Mouse (Mus musculus) lung, embryonic 15.5 days (tissue): ENCODE measurements around the gene Glyat. TPM values are rescaled to one million over a fixed set of nuclear protein-coding genes. Genes with fewer than 3 reads are reported as not detected.

Source experiments
- ATAC-seq: fragments of 200-750 bp; cut with Nextera tagmentation; 2 replicates; pipeline ENCODE4 v1.8.0; 2017; ENCODE audit warnings: moderate number of reproducible peaks, borderline replicate concordance; ENCODE audit not compliant: low FRiP score, low TSS enrichment; ENCODE audit errors: extremely low read depth
- H3K27ac ChIP-seq: fragments of 300-500 bp; sonication (generic); 2 replicates; pipeline ENCODE4 v1.5.1; 2015; ENCODE audit warnings: moderate library complexity, mild to moderate bottlenecking, inconsistent platforms
- H3K27me3 ChIP-seq: fragments of 300-500 bp; sonication (generic); 2 replicates; pipeline ENCODE4 v1.6.1; 2015; ENCODE audit warnings: inconsistent platforms
- H3K36me3 ChIP-seq: fragments of 300-500 bp; sonication (generic); 2 replicates; pipeline ENCODE4 v1.6.1; 2015; ENCODE audit warnings: inconsistent platforms
- H3K4me1 ChIP-seq: fragments of 300-500 bp; sonication (generic); 2 replicates; pipeline ENCODE4 v1.6.1; 2015; ENCODE audit warnings: inconsistent platforms
- H3K4me2 ChIP-seq: fragments of 300-500 bp; sonication (generic); 2 replicates; pipeline ENCODE4 v1.6.1; 2015; ENCODE audit warnings: inconsistent platforms, mild to moderate bottlenecking, moderate library complexity
- H3K4me3 ChIP-seq: fragments of 300-500 bp; sonication (generic); 2 replicates; pipeline ENCODE4 v1.5.1; 2015; ENCODE audit warnings: mild to moderate bottlenecking, inconsistent platforms
- H3K9ac ChIP-seq: fragments of 300-500 bp; sonication (generic); 2 replicates; pipeline ENCODE4 v1.6.1; 2015; ENCODE audit warnings: inconsistent platforms
- H3K9me3 ChIP-seq: fragments of 300-500 bp; sonication (generic); 2 replicates; pipeline ENCODE4 v1.6.1; 2016; ENCODE audit warnings: inconsistent platforms
- WGBS: fragments of 180-500 bp; shearing (Covaris S2); methylation state at CpG from one replicate; pipeline ENCODE4 v1.1.7; 2015; 5-methylcytosine and 5-hydroxymethylcytosine counted together
- polyA plus RNA-seq: library from polyadenylated mRNA; unstranded; fragments of >200 nt; fragmentation: Nextera tagmentation; extraction: Ambion mirVana; gene quantifications from 2 replicates; pipeline ENCODE4 v1.2.1, GENCODE M21; 2015

Gene Glyat
- not detected in 2 replicates for polyA plus RNA-seq

GRCm38 (mm10) chr19:12633176-12633575 is at the start of gene Glyat:
Glyat (plus strand) TSS chr19:12633308.
- H3K36me3 ChIP-seq: no peaks in the 10 kb centered on the region
- H3K4me3 ChIP-seq: no peak within 1 kb of the TSS
- H3K4me1 ChIP-seq: no peaks in the 10 kb centered on the region
- no peaks in the 10 kb centered on the region for H3K27me3 ChIP-seq
- no peak for ATAC-seq
- no peak within 1 kb of the TSS for H3K27ac ChIP-seq
- H3K4me2 ChIP-seq: no peak within 1 kb of the TSS
- 60% methylated on average over 4 of the region's 4 CpGs for WGBS
- no peaks in the 10 kb centered on the region for H3K9me3 ChIP-seq
- no peak within 1 kb of the TSS for H3K9ac ChIP-seq

- ATAC-seq: no peak
- Histone ChIP-seq H3K27ac (no peak overlapping the region), H3K4me2 (no peak overlapping the region), H3K9me3 (no peaks in the 10 kb centered on the region), H3K9ac (no peak overlapping the region), H3K36me3 (peaks cover 8% of the 10 kb centered on the region; the same call in 1 of the 2 replicates), H3K4me3 (no peak overlapping the region), H3K4me1 (no peaks in the 10 kb centered on the region), H3K27me3 (no peaks in the 10 kb centered on the region)
- 63% methylated on average over 4 of the region's 4 CpGs for WGBS
These were observed 47.8 kb upstream of the Glyat start for GRCm38 (mm10) chr19:12585310-12585709.

GRCm38 (mm10) chr19:12591908-12592307 is 41.2 kb upstream of the Glyat start:
- WGBS: 3% methylated on average over 1 of the region's 1 CpGs
- H3K36me3 ChIP-seq: peaks cover 4% of the 10 kb centered on the region; the same call in 1 of the 2 replicates
- no peak overlapping the region for H3K4me3 ChIP-seq
- H3K27me3 ChIP-seq: no peaks in the 10 kb centered on the region
- no peak for ATAC-seq
- no peaks in the 10 kb centered on the region for H3K9me3 ChIP-seq
- no peak overlapping the region for H3K4me2 ChIP-seq
- no peak overlapping the region for H3K9ac ChIP-seq
- no peak overlapping the region for H3K27ac ChIP-seq
- H3K4me1 ChIP-seq: peaks cover 7% of the 10 kb centered on the region; the same call in 1 of the 2 replicates

- Histone ChIP-seq H3K9ac (no peak overlapping the region), H3K4me2 (peak overlapping the region; percentile 98), H3K9me3 (no peaks in the 10 kb centered on the region), H3K4me3 (peak overlapping the region; percentile 56; the same call in 1 of the 2 replicates), H3K36me3 (no peaks in the 10 kb centered on the region), H3K4me1 (peaks cover 9% of the 10 kb centered on the region; the same call in 1 of the 2 replicates), H3K27ac (no peak overlapping the region), H3K27me3 (no peaks in the 10 kb centered on the region)
- WGBS: 46% methylated on average over 2 of the region's 2 CpGs
- no peak; the same call in 1 of the 2 replicates for ATAC-seq
These were observed 38.0 kb upstream of the Glyat start for GRCm38 (mm10) chr19:12595135-12595529.

GRCm38 (mm10) chr19:12595530-12596289 is 37.4 kb upstream of the Glyat start:
- Histone ChIP-seq H3K4me1 (peaks cover 9% of the 10 kb centered on the region; the same call in 1 of the 2 replicates), H3K4me3 (peak overlapping the region; percentile 56), H3K4me2 (peak overlapping the region; percentile 98), H3K27me3 (no peaks in the 10 kb centered on the region), H3K36me3 (no peaks in the 10 kb centered on the region), H3K9ac (peak overlapping the region; percentile 49), H3K9me3 (no peaks in the 10 kb centered on the region), H3K27ac (peak overlapping the region; percentile 49)
- under 1% methylated on average over 49 of the region's 49 CpGs for WGBS
- peak; percentile 89 for ATAC-seq

- 14% methylated on average over 21 of the region's 23 CpGs for WGBS
These were observed 36.6 kb upstream of the Glyat start for GRCm38 (mm10) chr19:12596290-12597072.

GRCm38 (mm10) chr19:12597073-12597405 is 36.1 kb upstream of the Glyat start:
- H3K4me1 ChIP-seq: peaks cover 9% of the 10 kb centered on the region; the same call in 1 of the 2 replicates
- no peak for ATAC-seq
- no peak overlapping the region for H3K27ac ChIP-seq
- peak overlapping the region; percentile 98 for H3K4me2 ChIP-seq
- no peaks in the 10 kb centered on the region for H3K27me3 ChIP-seq
- 32% methylated on average over 3 of the region's 3 CpGs for WGBS
- no peak overlapping the region for H3K9ac ChIP-seq
- H3K9me3 ChIP-seq: no peaks in the 10 kb centered on the region
- no peak overlapping the region for H3K4me3 ChIP-seq
- no peaks in the 10 kb centered on the region for H3K36me3 ChIP-seq

More at GRCm38 (mm10) chr19:12596290-12597072, 36.6 kb upstream of the Glyat start:
- H3K27me3 ChIP-seq: no peaks in the 10 kb centered on the region
- H3K4me2 ChIP-seq: peak overlapping the region; percentile 98
- H3K9ac ChIP-seq: peak overlapping the region; percentile 49
- peak; percentile 38; the same call in 1 of the 2 replicates for ATAC-seq
- no peaks in the 10 kb centered on the region for H3K9me3 ChIP-seq
- H3K36me3 ChIP-seq: no peaks in the 10 kb centered on the region
- peaks cover 9% of the 10 kb centered on the region; the same call in 1 of the 2 replicates for H3K4me1 ChIP-seq
- H3K4me3 ChIP-seq: peak overlapping the region; percentile 56
- H3K27ac ChIP-seq: peak overlapping the region; percentile 49

GRCm38 (mm10) chr19:12598674-12599073 is 34.4 kb upstream of the Glyat start:
- Histone ChIP-seq H3K36me3 (no peaks in the 10 kb centered on the region), H3K9me3 (no peaks in the 10 kb centered on the region), H3K9ac (no peak overlapping the region), H3K4me2 (no peak overlapping the region), H3K27ac (no peak overlapping the region), H3K27me3 (no peaks in the 10 kb centered on the region), H3K4me3 (no peak overlapping the region), H3K4me1 (peaks cover 9% of the 10 kb centered on the region; the same call in 1 of the 2 replicates)
- WGBS: 44% methylated on average over 3 of the region's 3 CpGs
- ATAC-seq: no peak

- no peak for ATAC-seq
- Histone ChIP-seq H3K9ac (no peak within 1 kb of the TSS), H3K27ac (no peak within 1 kb of the TSS), H3K36me3 (no peaks in the 10 kb centered on the region), H3K27me3 (no peaks in the 10 kb centered on the region), H3K4me1 (peaks cover 9% of the 10 kb centered on the region; the same call in 1 of the 2 replicates), H3K4me2 (no peak within 1 kb of the TSS), H3K9me3 (no peaks in the 10 kb centered on the region), H3K4me3 (no peak within 1 kb of the TSS)
- WGBS: 34% methylated on average over 1 of the region's 1 CpGs
These were observed 33.4 kb upstream of the Glyat start, which contains the start of gene Gm4952 for GRCm38 (mm10) chr19:12599674-12600073. Gm4952 (plus strand) TSS chr19:12599974.

GRCm38 (mm10) chr19:12600684-12601480 is 32.2 kb upstream of the Glyat start:
- Histone ChIP-seq H3K9me3 (no peaks in the 10 kb centered on the region), H3K9ac (no peak overlapping the region), H3K4me2 (no peak overlapping the region), H3K4me1 (peaks cover 9% of the 10 kb centered on the region; the same call in 1 of the 2 replicates), H3K27ac (no peak overlapping the region), H3K27me3 (no peaks in the 10 kb centered on the region), H3K4me3 (no peak overlapping the region), H3K36me3 (no peaks in the 10 kb centered on the region)
- no peak for ATAC-seq
- 10% methylated on average over 2 of the region's 2 CpGs for WGBS

- ATAC-seq: no peak
- no peaks in the 10 kb centered on the region for H3K9me3 ChIP-seq
- no peaks in the 10 kb centered on the region for H3K4me1 ChIP-seq
- no peak overlapping the region for H3K9ac ChIP-seq
- H3K27ac ChIP-seq: no peak overlapping the region
- H3K4me3 ChIP-seq: no peak overlapping the region
- H3K4me2 ChIP-seq: no peak overlapping the region
- no peaks in the 10 kb centered on the region for H3K36me3 ChIP-seq
- no peaks in the 10 kb centered on the region for H3K27me3 ChIP-seq
These were observed 24.8 kb upstream of the Glyat start for GRCm38 (mm10) chr19:12608336-12608735.
